Mouse (Mus musculus) T-helper 1 cell (primary cell): ENCODE measurements around the gene Fam216b.

Experiments used
- in situ Hi-C: fragments of 300-600 bp; cut with MboI, MseI; formaldehyde crosslinking; loops from one replicate; pipeline ENCODE4 v1.15.1; 2025; ENCODE audit warnings: high pct_unique_total_duplicates

Gene Fam216b

GRCm38 (mm10) chr14:78043079-78043478, 45.7 kb downstream of the Fam216b start:
- in situ Hi-C loops = no loop called here

GRCm38 (mm10) chr14:78041886-78042526, 46.8 kb downstream of the Fam216b start:
- in situ Hi-C loops = no loop called here

GRCm38 (mm10) chr14:78040643-78041042, 48.2 kb downstream of the Fam216b start:
- in situ Hi-C loops = no loop called here

- in situ Hi-C loops = no loop called here
These were observed 49.9 kb downstream of the Fam216b start for GRCm38 (mm10) chr14:78038876-78039275.
